Mouse (Mus musculus): ENCODE data around the gene Map3k14. TPM values are rescaled to one million over a fixed set of nuclear protein-coding genes. Genes with fewer than 3 reads are reported as not detected.

Gene Map3k14
- polyA plus RNA-seq, 1 experiment from 2014 or later = 6.0 TPM

GRCm38 (mm10) chr11:103257938-103258481 lies 9.3 kb downstream of the Map3k14 start:
- no peaks in the 10 kb centered on the region; the same call in 1 of the 2 replicates for H3K36me3 ChIP-seq
- H3K4me3 ChIP-seq = no peak overlapping the region
- peaks cover 3% of the 10 kb centered on the region for H3K4me1 ChIP-seq
- WGBS = 91% methylated on average over 4 of the region's 4 CpGs
- H3K4me2 ChIP-seq (replicated peaks) = no peak overlapping the region
- H3K9me3 ChIP-seq = no peaks in the 10 kb centered on the region
- no peaks in the 10 kb centered on the region for H3K27me3 ChIP-seq
- H3K27ac ChIP-seq (replicated peaks) = no peak overlapping the region
- no peak for ATAC-seq (ENCODE audit: low FRiP score, low read depth)
- H3K9ac ChIP-seq (replicated peaks) = no peak overlapping the region

- no peak overlapping the region for H3K4me3 ChIP-seq
- 92% methylated on average over 5 of the region's 5 CpGs for WGBS
Observed at GRCm38 (mm10) chr11:103253605-103254004, 13.7 kb downstream of the Map3k14 start.

GRCm38 (mm10) chr11:103252380-103252779 lies 14.9 kb downstream of the Map3k14 start:
- WGBS = 85% methylated on average over 5 of the region's 5 CpGs
- Histone ChIP-seq H3K4me3 (no peak overlapping the region), H3K4me1 (peaks cover 23% of the 10 kb centered on the region), H3K9me3 (no peaks in the 10 kb centered on the region), H3K27ac (replicated peaks) (no peak overlapping the region), H3K4me2 (replicated peaks) (no peak overlapping the region), H3K27me3 (no peaks in the 10 kb centered on the region), H3K9ac (replicated peaks) (no peak overlapping the region), H3K36me3 (no peaks in the 10 kb centered on the region; the same call in 1 of the 2 replicates)
- no peak for ATAC-seq (ENCODE audit: low FRiP score, low read depth)

More at GRCm38 (mm10) chr11:103253605-103254004, 13.7 kb downstream of the Map3k14 start:
- no peaks in the 10 kb centered on the region; the same call in 1 of the 2 replicates for H3K36me3 ChIP-seq
- H3K9ac ChIP-seq (replicated peaks) = no peak overlapping the region
- no peaks in the 10 kb centered on the region for H3K9me3 ChIP-seq
- no peak for ATAC-seq (ENCODE audit: low FRiP score, low read depth)
- peaks cover 12% of the 10 kb centered on the region; the same call in 1 of the 2 replicates for H3K4me1 ChIP-seq
- H3K27me3 ChIP-seq = no peaks in the 10 kb centered on the region
- no peak overlapping the region for H3K27ac ChIP-seq (replicated peaks)
- H3K4me2 ChIP-seq (replicated peaks) = no peak overlapping the region

GRCm38 (mm10) chr11:103250324-103250723 lies 16.9 kb downstream of the Map3k14 start:
- WGBS = 87% methylated on average over 3 of the region's 3 CpGs
- H3K4me3 ChIP-seq = no peak overlapping the region
- no peaks in the 10 kb centered on the region; the same call in 1 of the 2 replicates for H3K36me3 ChIP-seq
- H3K4me2 ChIP-seq (replicated peaks) = no peak overlapping the region
- no peak for ATAC-seq (ENCODE audit: low FRiP score, low read depth)
- H3K9ac ChIP-seq (replicated peaks) = no peak overlapping the region
- H3K27ac ChIP-seq (replicated peaks) = no peak overlapping the region
- no peaks in the 10 kb centered on the region for H3K9me3 ChIP-seq
- no peaks in the 10 kb centered on the region for H3K27me3 ChIP-seq
- peaks cover 30% of the 10 kb centered on the region for H3K4me1 ChIP-seq

GRCm38 (mm10) chr11:103249509-103249908 lies 17.8 kb downstream of the Map3k14 start:
- Histone ChIP-seq H3K4me1 (peaks cover 30% of the 10 kb centered on the region), H3K36me3 (0 out of 2 replicates have a peak, but pooled peaks cover 2% of the 10 kb centered on the region), H3K4me2 (replicated peaks) (no peak overlapping the region), H3K9me3 (no peaks in the 10 kb centered on the region), H3K27ac (replicated peaks) (no peak overlapping the region), H3K27me3 (no peaks in the 10 kb centered on the region), H3K4me3 (no peak overlapping the region), H3K9ac (replicated peaks) (no peak overlapping the region)
- 57% methylated on average over 6 of the region's 6 CpGs for WGBS
- ATAC-seq (ENCODE audit: low FRiP score, low read depth) = no peak

- Histone ChIP-seq H3K9ac (replicated peaks) (no peak overlapping the region), H3K27ac (replicated peaks) (no peak overlapping the region), H3K9me3 (no peaks in the 10 kb centered on the region), H3K4me1 (peaks cover 30% of the 10 kb centered on the region), H3K4me2 (replicated peaks) (no peak overlapping the region), H3K36me3 (0 out of 2 replicates have a peak, but pooled peaks cover 2% of the 10 kb centered on the region), H3K27me3 (no peaks in the 10 kb centered on the region), H3K4me3 (no peak overlapping the region)
- WGBS = 72% methylated on average over 5 of the region's 5 CpGs
- ATAC-seq (ENCODE audit: low FRiP score, low read depth) = no peak
Observed at GRCm38 (mm10) chr11:103248837-103249236, 18.4 kb downstream of the Map3k14 start.

- no peaks in the 10 kb centered on the region for H3K9me3 ChIP-seq
- H3K36me3 ChIP-seq = 0 out of 2 replicates have a peak, but pooled peaks cover 2% of the 10 kb centered on the region
- H3K27me3 ChIP-seq = no peaks in the 10 kb centered on the region
- no peak overlapping the region for H3K4me2 ChIP-seq (replicated peaks)
- H3K27ac ChIP-seq (replicated peaks) = no peak overlapping the region; the same call in 1 of the 2 replicates
- WGBS = 79% methylated on average over 11 of the region's 11 CpGs
- no peak for ATAC-seq (ENCODE audit: low FRiP score, low read depth)
- H3K9ac ChIP-seq (replicated peaks) = no peak overlapping the region
- peaks cover 30% of the 10 kb centered on the region for H3K4me1 ChIP-seq
- H3K4me3 ChIP-seq = no peak overlapping the region
Observed at GRCm38 (mm10) chr11:103247504-103248177, 19.6 kb downstream of the Map3k14 start.

- Histone ChIP-seq H3K9me3 (no peaks in the 10 kb centered on the region), H3K36me3 (peaks cover 5% of the 10 kb centered on the region; the same call in 1 of the 2 replicates), H3K4me3 (no peak overlapping the region), H3K27me3 (no peaks in the 10 kb centered on the region), H3K4me1 (peaks cover 33% of the 10 kb centered on the region), H3K4me2 (replicated peaks) (no peak overlapping the region), H3K9ac (replicated peaks) (no peak overlapping the region), H3K27ac (replicated peaks) (no peak overlapping the region)
- no peak for ATAC-seq (ENCODE audit: low FRiP score, low read depth)
- WGBS = 76% methylated on average over 4 of the region's 4 CpGs
Observed at GRCm38 (mm10) chr11:103246731-103247290, 20.5 kb downstream of the Map3k14 start.

- H3K4me3 ChIP-seq = no peak overlapping the region
- 85% methylated on average over 10 of the region's 10 CpGs for WGBS
- no peak overlapping the region for H3K4me2 ChIP-seq (replicated peaks)
- H3K27me3 ChIP-seq = no peaks in the 10 kb centered on the region
- H3K27ac ChIP-seq (replicated peaks) = no peak overlapping the region
- peaks cover 9% of the 10 kb centered on the region; the same call in 1 of the 2 replicates for H3K36me3 ChIP-seq
- H3K4me1 ChIP-seq = peaks cover 34% of the 10 kb centered on the region
- ATAC-seq (ENCODE audit: low FRiP score, low read depth) = no peak
- H3K9ac ChIP-seq (replicated peaks) = no peak overlapping the region
- H3K9me3 ChIP-seq = no peaks in the 10 kb centered on the region
Observed at GRCm38 (mm10) chr11:103246081-103246730, 21.1 kb downstream of the Map3k14 start.

GRCm38 (mm10) chr11:103244856-103245255 lies 22.4 kb downstream of the Map3k14 start:
- H3K9me3 ChIP-seq = no peaks in the 10 kb centered on the region
- no peak overlapping the region for H3K27ac ChIP-seq (replicated peaks)
- 91% methylated on average over 4 of the region's 4 CpGs for WGBS
- H3K27me3 ChIP-seq = no peaks in the 10 kb centered on the region
- no peak for ATAC-seq (ENCODE audit: low FRiP score, low read depth)
- no peak overlapping the region for H3K4me2 ChIP-seq (replicated peaks)
- H3K9ac ChIP-seq (replicated peaks) = no peak overlapping the region
- H3K36me3 ChIP-seq = peaks cover 21% of the 10 kb centered on the region
- H3K4me3 ChIP-seq = no peak overlapping the region
- H3K4me1 ChIP-seq = peaks cover 33% of the 10 kb centered on the region

GRCm38 (mm10) chr11:103240740-103241139 lies 26.5 kb downstream of the Map3k14 start:
- Histone ChIP-seq H3K27me3 (no peaks in the 10 kb centered on the region), H3K36me3 (peaks cover 55% of the 10 kb centered on the region), H3K4me2 (replicated peaks) (no peak overlapping the region), H3K4me1 (0 out of 2 replicates have a peak, but pooled peaks cover 3% of the 10 kb centered on the region), H3K9me3 (no peaks in the 10 kb centered on the region), H3K27ac (replicated peaks) (no peak overlapping the region), H3K4me3 (no peak overlapping the region), H3K9ac (replicated peaks) (no peak overlapping the region)
- 60% methylated on average over 7 of the region's 7 CpGs for WGBS
- no peak for ATAC-seq (ENCODE audit: low FRiP score, low read depth)

- no peak overlapping the region for H3K27ac ChIP-seq (replicated peaks)
- H3K36me3 ChIP-seq = peaks cover 54% of the 10 kb centered on the region
- 75% methylated on average over 9 of the region's 9 CpGs for WGBS
- 0 out of 2 replicates have a peak, but pooled peaks cover 3% of the 10 kb centered on the region for H3K4me1 ChIP-seq
- no peak overlapping the region for H3K4me2 ChIP-seq (replicated peaks)
- ATAC-seq (ENCODE audit: low FRiP score, low read depth) = no peak
- H3K9ac ChIP-seq (replicated peaks) = no peak overlapping the region
- H3K9me3 ChIP-seq = no peaks in the 10 kb centered on the region
- H3K27me3 ChIP-seq = no peaks in the 10 kb centered on the region
- H3K4me3 ChIP-seq = no peak overlapping the region
Observed at GRCm38 (mm10) chr11:103237757-103238156, 29.5 kb downstream of the Map3k14 start.
